Mouse (Mus musculus): ENCODE data around the gene Bbox1. TPM values are rescaled to one million over a fixed set of nuclear protein-coding genes. Genes with fewer than 3 reads are reported as not detected.

Bbox1 gene
- polyA plus RNA-seq, 1 experiment from 2014 or later = 0.10 TPM

- no peaks in the 10 kb centered on the region for H3K9me3 ChIP-seq
- 71% methylated on average over 4 of the region's 4 CpGs for WGBS
- H3K27me3 ChIP-seq = no peaks in the 10 kb centered on the region
- no peak overlapping the region for H3K4me2 ChIP-seq
- no peak overlapping the region for H3K4me3 ChIP-seq
- H3K4me1 ChIP-seq (replicated peaks) = no peaks in the 10 kb centered on the region; the same call in 1 of the 2 replicates
- no peak overlapping the region for H3K9ac ChIP-seq
- H3K27ac ChIP-seq (replicated peaks) = no peak overlapping the region
- ATAC-seq (ENCODE audit: low FRiP score, low read depth) = no peak
- H3K36me3 ChIP-seq = no peaks in the 10 kb centered on the region
These were observed 83.6 kb downstream of the Bbox1 start for GRCm38 (mm10) chr2:110230753-110231152.

GRCm38 (mm10) chr2:110229143-110230087, 84.9 kb downstream of the Bbox1 start:
- Histone ChIP-seq H3K9me3 (no peaks in the 10 kb centered on the region), H3K9ac (no peak overlapping the region), H3K4me2 (peak overlapping the region; percentile 38), H3K27ac (replicated peaks) (no peak overlapping the region), H3K27me3 (no peaks in the 10 kb centered on the region), H3K36me3 (no peaks in the 10 kb centered on the region), H3K4me3 (no peak overlapping the region), H3K4me1 (replicated peaks) (no peaks in the 10 kb centered on the region; the same call in 1 of the 2 replicates)
- WGBS = 37% methylated on average over 15 of the region's 15 CpGs
- peak; percentile 93 for ATAC-seq (ENCODE audit: low FRiP score, low read depth)

- H3K4me3 ChIP-seq = no peak overlapping the region
- H3K27ac ChIP-seq (replicated peaks) = no peak overlapping the region
- WGBS = 60% methylated on average over 4 of the region's 4 CpGs
- H3K9ac ChIP-seq = no peak overlapping the region
- H3K27me3 ChIP-seq = no peaks in the 10 kb centered on the region
- H3K4me1 ChIP-seq (replicated peaks) = no peaks in the 10 kb centered on the region; the same call in 1 of the 2 replicates
- H3K9me3 ChIP-seq = no peaks in the 10 kb centered on the region
- H3K4me2 ChIP-seq = no peak overlapping the region
- no peak for ATAC-seq (ENCODE audit: low FRiP score, low read depth)
- H3K36me3 ChIP-seq = no peaks in the 10 kb centered on the region
These were observed 87.9 kb downstream of the Bbox1 start for GRCm38 (mm10) chr2:110226421-110226820.

- H3K27me3 ChIP-seq = no peaks in the 10 kb centered on the region
- no peak for ATAC-seq (ENCODE audit: low FRiP score, low read depth)
- H3K4me2 ChIP-seq = no peak overlapping the region
- H3K4me1 ChIP-seq (replicated peaks) = no peaks in the 10 kb centered on the region; the same call in 1 of the 2 replicates
- no peaks in the 10 kb centered on the region for H3K9me3 ChIP-seq
- no peak overlapping the region for H3K4me3 ChIP-seq
- no peak overlapping the region for H3K27ac ChIP-seq (replicated peaks)
- no peaks in the 10 kb centered on the region for H3K36me3 ChIP-seq
- no peak overlapping the region for H3K9ac ChIP-seq
These were observed 88.4 kb downstream of the Bbox1 start for GRCm38 (mm10) chr2:110225969-110226368.

- H3K4me1 ChIP-seq (replicated peaks) = no peaks in the 10 kb centered on the region
- H3K9me3 ChIP-seq = no peaks in the 10 kb centered on the region
- ATAC-seq (ENCODE audit: low FRiP score, low read depth) = no peak
- H3K9ac ChIP-seq = no peak overlapping the region
- WGBS = 89% methylated on average over 2 of the region's 2 CpGs
- no peaks in the 10 kb centered on the region for H3K27me3 ChIP-seq
- no peak overlapping the region for H3K27ac ChIP-seq (replicated peaks)
- H3K36me3 ChIP-seq = no peaks in the 10 kb centered on the region
- H3K4me2 ChIP-seq = no peak overlapping the region
- H3K4me3 ChIP-seq = no peak overlapping the region
These were observed 91.6 kb downstream of the Bbox1 start for GRCm38 (mm10) chr2:110222793-110223192.

- H3K9ac ChIP-seq = no peak overlapping the region
- H3K9me3 ChIP-seq = no peaks in the 10 kb centered on the region
- H3K27ac ChIP-seq (replicated peaks) = no peak overlapping the region
- H3K4me3 ChIP-seq = no peak overlapping the region
- H3K4me2 ChIP-seq = no peak overlapping the region
- H3K27me3 ChIP-seq = no peaks in the 10 kb centered on the region
- no peak for ATAC-seq (ENCODE audit: low FRiP score, low read depth)
- 67% methylated on average over 1 of the region's 1 CpGs for WGBS
- H3K4me1 ChIP-seq (replicated peaks) = no peaks in the 10 kb centered on the region
- no peaks in the 10 kb centered on the region for H3K36me3 ChIP-seq
These were observed 93.9 kb downstream of the Bbox1 start for GRCm38 (mm10) chr2:110220492-110220891.

GRCm38 (mm10) chr2:110215685-110216058, 98.7 kb downstream of the Bbox1 start:
- ATAC-seq (ENCODE audit: low FRiP score, low read depth) = no peak

GRCm38 (mm10) chr2:110214991-110215684, 99.2 kb downstream of the Bbox1 start:
- Histone ChIP-seq H3K9ac (no peak overlapping the region), H3K27me3 (no peaks in the 10 kb centered on the region), H3K4me3 (no peak overlapping the region), H3K36me3 (no peaks in the 10 kb centered on the region), H3K9me3 (no peaks in the 10 kb centered on the region), H3K27ac (replicated peaks) (no peak overlapping the region), H3K4me2 (no peak overlapping the region), H3K4me1 (replicated peaks) (no peaks in the 10 kb centered on the region)
- 62% methylated on average over 9 of the region's 9 CpGs for WGBS
- no peak for ATAC-seq (ENCODE audit: low FRiP score, low read depth)

More at GRCm38 (mm10) chr2:110215685-110216058, 98.7 kb downstream of the Bbox1 start:
- Histone ChIP-seq H3K4me1 (replicated peaks) (no peaks in the 10 kb centered on the region), H3K36me3 (no peaks in the 10 kb centered on the region), H3K9me3 (no peaks in the 10 kb centered on the region), H3K27ac (replicated peaks) (no peak overlapping the region), H3K4me2 (no peak overlapping the region), H3K4me3 (no peak overlapping the region), H3K27me3 (no peaks in the 10 kb centered on the region), H3K9ac (no peak overlapping the region)
- 74% methylated on average over 3 of the region's 3 CpGs for WGBS

GRCm38 (mm10) chr2:110214278-110214677, 100.1 kb downstream of the Bbox1 start:
- no peak for ATAC-seq (ENCODE audit: low FRiP score, low read depth)
- Histone ChIP-seq H3K4me3 (no peak overlapping the region), H3K36me3 (no peaks in the 10 kb centered on the region), H3K27me3 (no peaks in the 10 kb centered on the region), H3K27ac (replicated peaks) (no peak overlapping the region), H3K4me2 (no peak overlapping the region), H3K9me3 (no peaks in the 10 kb centered on the region), H3K4me1 (replicated peaks) (no peaks in the 10 kb centered on the region), H3K9ac (no peak overlapping the region)
- WGBS = 91% methylated on average over 4 of the region's 4 CpGs

Other genes with a start within 250 kb of the Bbox1 start
- 6.9 and 8.8 TPM in 2 replicates for gene Fibin, start 48.6 kb upstream of the Bbox1 start, polyA plus RNA-seq (2015; fragmentation: Nextera tagmentation; extraction: Ambion mirVana)